Mouse (Mus musculus) midbrain, postnatal 0 days (tissue): Measurements from ENCODE around the gene Scd4. TPM values are rescaled to one million over a fixed set of nuclear protein-coding genes. Genes with fewer than 3 reads are reported as not detected.

Source experiments
- ATAC-seq: fragments of 200-750 bp; cut with Nextera tagmentation; 2 replicates; pipeline ENCODE4 v1.8.0; 2017; ENCODE audit warnings: moderate number of reproducible peaks, mild to moderate bottlenecking, moderate TSS enrichment, moderate library complexity; ENCODE audit not compliant: low FRiP score
- DNase-seq: peaks from one replicate; pipeline ENCODE4 v3.0.0-alpha.2; 2015; ENCODE audit warnings: low spot score
- H3K27ac ChIP-seq: fragments of 300-500 bp; sonication (generic); 2 replicates; pipeline ENCODE4 v1.5.1; 2014; ENCODE audit warnings: low read depth, mild to moderate bottlenecking, low read length, mixed read lengths
- H3K27me3 ChIP-seq: fragments of 300-500 bp; sonication (generic); 2 replicates; pipeline ENCODE4 v1.6.1; 2014; ENCODE audit warnings: low read length, control low read depth, mixed read lengths; ENCODE audit not compliant: insufficient read depth
- H3K36me3 ChIP-seq: fragments of 300-500 bp; sonication (generic); 2 replicates; pipeline ENCODE4 v1.6.1; 2014; ENCODE audit warnings: low read length, control low read depth, mixed read lengths; ENCODE audit not compliant: insufficient read depth
- H3K4me1 ChIP-seq: fragments of 300-500 bp; sonication (generic); 2 replicates; pipeline ENCODE4 v1.6.1; 2014; ENCODE audit warnings: mild to moderate bottlenecking, control low read depth, antibody characterized with exemption, low read length, mixed read lengths; ENCODE audit not compliant: insufficient read depth
- H3K4me2 ChIP-seq: fragments of 300-500 bp; sonication (generic); 2 replicates; pipeline ENCODE4 v1.6.1; 2014; ENCODE audit warnings: low read depth, mild to moderate bottlenecking, low read length, mixed read lengths; ENCODE audit not compliant: poor library complexity, severe bottlenecking
- H3K4me3 ChIP-seq: fragments of 300-500 bp; sonication (generic); 2 replicates; pipeline ENCODE4 v1.5.1; 2014; ENCODE audit warnings: low read depth, mild to moderate bottlenecking, low read length, moderate library complexity
- H3K9ac ChIP-seq: fragments of 300-500 bp; sonication (generic); replicated peaks from 2 replicates; pipeline ENCODE4 v1.6.1; 2014; ENCODE audit warnings: mild to moderate bottlenecking, low read length, moderate library complexity, mixed read lengths; ENCODE audit not compliant: poor library complexity, severe bottlenecking
- H3K9me3 ChIP-seq: fragments of 300-500 bp; sonication (generic); 2 replicates; pipeline ENCODE4 v1.6.1; 2016; ENCODE audit warnings: low read length, control low read depth
- CTCF ChIP-seq: IDR thresholded peaks from 2 replicates; pipeline ENCODE4 v1.5.1; 2016; ENCODE audit warnings: antibody characterized with exemption, mild to moderate bottlenecking
- WGBS: fragments of 180-500 bp; shearing (Covaris S2); extraction: QIAGEN DNeasy Blood & Tissue Kit; methylation state at CpG from one replicate; pipeline ENCODE4 v1.1.7; 2014; 5-methylcytosine and 5-hydroxymethylcytosine counted together
- polyA plus RNA-seq: library from polyadenylated mRNA; unstranded; fragments of >200 nt; fragmentation: Nextera tagmentation; extraction: Ambion mirVana; gene quantifications from 2 replicates; pipeline ENCODE4 v1.2.1, GENCODE M21; 2015
- total RNA-seq: library from RNA; depleted of rRNA; stranded (reverse); fragments of >200 nt; gene quantifications from 2 replicates; pipeline ENCODE4 v1.2.3, GENCODE M21; 2014

The Scd4 gene
- total and polyA plus RNA-seq, 2 experiments from 2014 or later = 0.17 to 0.44 TPM

- no peak for TF ChIP-seq CTCF
- no peaks in the 10 kb centered on the region for H3K4me1 ChIP-seq
Measured at GRCm38 (mm10) chr19:44310814-44311213, 22.1 kb upstream of the Scd4 start.

GRCm38 (mm10) chr19:44311306-44312006 is 21.4 kb upstream of the Scd4 start:
- no peak for ATAC-seq
- 56% methylated on average over 8 of the region's 8 CpGs for WGBS

More at GRCm38 (mm10) chr19:44310814-44311213, 22.1 kb upstream of the Scd4 start:
- WGBS = 21% methylated on average over 5 of the region's 5 CpGs
- Histone ChIP-seq H3K4me3 (no peak overlapping the region), H3K36me3 (peaks cover 11% of the 10 kb centered on the region; the same call in 1 of the 2 replicates), H3K9ac (no peak overlapping the region), H3K4me2 (no peak overlapping the region), H3K9me3 (no peaks in the 10 kb centered on the region), H3K27me3 (no peaks in the 10 kb centered on the region), H3K27ac (no peak overlapping the region)
- ATAC-seq = no peak
- no peak for DNase-seq

GRCm38 (mm10) chr19:44312007-44312360 is 20.9 kb upstream of the Scd4 start:
- no peaks in the 10 kb centered on the region for H3K4me1 ChIP-seq
- H3K27ac ChIP-seq = 0 out of 2 replicates have a peak overlapping the region, but pooled peaks have one; percentile 6
- H3K27me3 ChIP-seq = no peaks in the 10 kb centered on the region
- 18% methylated on average over 4 of the region's 4 CpGs for WGBS
- no peak overlapping the region for H3K9ac ChIP-seq
- H3K9me3 ChIP-seq = no peaks in the 10 kb centered on the region
- no peak for TF ChIP-seq CTCF
- no peak overlapping the region for H3K4me3 ChIP-seq
- H3K36me3 ChIP-seq = peaks cover 4% of the 10 kb centered on the region; the same call in 1 of the 2 replicates
- DNase-seq (peak; percentile 69), ATAC-seq (no peak)
- no peak overlapping the region for H3K4me2 ChIP-seq

More at GRCm38 (mm10) chr19:44311306-44312006, 21.4 kb upstream of the Scd4 start:
- H3K4me2 ChIP-seq = no peak overlapping the region
- 0 out of 2 replicates have a peak overlapping the region, but pooled peaks have one; percentile 6 for H3K27ac ChIP-seq
- no peak for DNase-seq
- peaks cover 6% of the 10 kb centered on the region; the same call in 1 of the 2 replicates for H3K36me3 ChIP-seq
- no peak overlapping the region for H3K9ac ChIP-seq
- no peak overlapping the region for H3K4me3 ChIP-seq
- TF ChIP-seq CTCF = no peak
- H3K27me3 ChIP-seq = no peaks in the 10 kb centered on the region
- H3K4me1 ChIP-seq = no peaks in the 10 kb centered on the region
- H3K9me3 ChIP-seq = no peaks in the 10 kb centered on the region

- H3K4me3 ChIP-seq = no peak overlapping the region
- ATAC-seq = no peak
Measured at GRCm38 (mm10) chr19:44313066-44313465, 19.8 kb upstream of the Scd4 start.

GRCm38 (mm10) chr19:44314327-44314759 is 18.5 kb upstream of the Scd4 start:
- Histone ChIP-seq H3K9me3 (no peaks in the 10 kb centered on the region), H3K4me2 (peak overlapping the region; percentile 94), H3K4me3 (peak overlapping the region; percentile 56), H3K36me3 (no peaks in the 10 kb centered on the region), H3K9ac (peak overlapping the region; percentile 51), H3K4me1 (no peaks in the 10 kb centered on the region), H3K27me3 (no peaks in the 10 kb centered on the region), H3K27ac (peak overlapping the region; percentile 38)
- 4% methylated on average over 18 of the region's 18 CpGs for WGBS
- DNase-seq (peak; percentile 83), ATAC-seq (peak; percentile 94)
- no peak for TF ChIP-seq CTCF

More at GRCm38 (mm10) chr19:44313066-44313465, 19.8 kb upstream of the Scd4 start:
- H3K27ac ChIP-seq = no peak overlapping the region
- TF ChIP-seq CTCF = no peak
- WGBS = 59% methylated on average over 3 of the region's 3 CpGs
- no peaks in the 10 kb centered on the region for H3K36me3 ChIP-seq
- no peak overlapping the region for H3K9ac ChIP-seq
- no peak for DNase-seq
- no peaks in the 10 kb centered on the region for H3K9me3 ChIP-seq
- no peak overlapping the region for H3K4me2 ChIP-seq
- no peaks in the 10 kb centered on the region for H3K27me3 ChIP-seq
- H3K4me1 ChIP-seq = no peaks in the 10 kb centered on the region

DNA sequence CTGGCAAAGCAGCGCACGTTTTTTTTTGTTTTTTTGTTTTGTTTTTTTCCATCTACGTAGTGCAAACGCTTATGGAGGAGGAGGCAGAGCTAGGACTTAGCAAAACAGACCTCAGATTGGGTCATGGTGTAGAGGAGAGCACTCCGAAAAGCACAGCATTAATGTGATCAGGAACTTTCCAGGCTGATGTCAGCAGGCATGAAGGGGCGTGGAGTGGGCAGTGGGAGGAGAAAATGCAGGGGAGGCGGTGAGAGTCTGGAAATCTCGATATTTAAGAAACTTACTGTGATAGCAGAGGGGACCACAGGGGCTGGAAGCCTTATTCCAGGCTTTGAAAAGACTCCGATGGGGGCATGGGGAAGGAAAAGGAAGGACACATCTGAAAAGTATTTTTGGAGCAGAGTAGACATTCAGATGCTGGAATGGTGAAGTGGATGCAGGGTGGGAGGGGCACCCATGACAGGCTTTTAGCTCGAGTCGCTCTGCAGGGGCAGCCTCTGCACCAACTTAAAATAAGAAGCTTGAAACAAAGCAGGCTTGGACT is 17.9 kb upstream of the Scd4 start:
- WGBS = 1% methylated on average over 11 of the region's 11 CpGs
- H3K27me3 ChIP-seq = no peaks in the 10 kb centered on the region
- DNase-seq (peak; percentile 46), ATAC-seq (peak; percentile 80)
- peak overlapping the region; percentile 56 for H3K4me3 ChIP-seq
- H3K9me3 ChIP-seq = no peaks in the 10 kb centered on the region
- peak overlapping the region; percentile 94 for H3K4me2 ChIP-seq
- TF ChIP-seq CTCF = no peak
- H3K9ac ChIP-seq = peak overlapping the region; percentile 51
- H3K36me3 ChIP-seq = no peaks in the 10 kb centered on the region
- H3K4me1 ChIP-seq = no peaks in the 10 kb centered on the region
- H3K27ac ChIP-seq = 0 out of 2 replicates have a peak overlapping the region, but pooled peaks have one; percentile 32
